Mouse (Mus musculus) megakaryocyte progenitor cell, adult 5-6 weeks (primary cell): ENCODE measurements around the gene Cnot6. TPM values are rescaled to one million over a fixed set of nuclear protein-coding genes. Genes with fewer than 3 reads are reported as not detected.

Experiments
- ATAC-seq: replicated peaks from 2 replicates; pipeline ENCODE4 v1.8.0; 2016; ENCODE audit warnings: mild to moderate bottlenecking, moderate TSS enrichment, inconsistent platforms; ENCODE audit not compliant: poor library complexity
- total RNA-seq, 2 experiments: library from RNA; stranded (forward) in 1 of 2; stranded (reverse) in 1 of 2; fragments of 157-497, 149-512 nt in 1 of 2; fragments of 200-1000 nt in 1 of 2; gene quantifications; 2 replicates each; pipeline versions ENCODE4 v1.2.3 to v1.2.4; 2015 to 2017

Cnot6 gene
- total RNA-seq, 2 experiments from 2014 or later: 52.2 to 89.8 TPM

- ATAC-seq: no peak
Observed at GRCm38 (mm10) chr11:49655501-49655900, 57.0 kb downstream of the Cnot6 start.

GRCm38 (mm10) chr11:49654651-49655050 lies 57.9 kb downstream of the Cnot6 start:
- no peak for ATAC-seq

GRCm38 (mm10) chr11:49653079-49653408 lies 59.5 kb downstream of the Cnot6 start:
- ATAC-seq: peak; percentile 10; the same call in 1 of the 2 replicates

- ATAC-seq: peak; percentile 75
Observed at GRCm38 (mm10) chr11:49652401-49653078, 60.0 kb downstream of the Cnot6 start.

- peak; percentile 40; the same call in 1 of the 2 replicates for ATAC-seq
Observed at GRCm38 (mm10) chr11:49651762-49652322, 60.7 kb downstream of the Cnot6 start.

GRCm38 (mm10) chr11:49650994-49651761 lies 61.3 kb downstream of the Cnot6 start:
- peak; percentile 81 for ATAC-seq

GRCm38 (mm10) chr11:49650113-49650993 lies 62.2 kb downstream of the Cnot6 start:
- ATAC-seq: peak; percentile 30; the same call in 1 of the 2 replicates

- no peak for ATAC-seq
Observed at GRCm38 (mm10) chr11:49645677-49646076, 66.8 kb downstream of the Cnot6 start.

- ATAC-seq: peak; percentile 58; the same call in 1 of the 2 replicates
Observed at GRCm38 (mm10) chr11:49636449-49636848, 76.1 kb downstream of the Cnot6 start.

GRCm38 (mm10) chr11:49635671-49636070 lies 76.9 kb downstream of the Cnot6 start:
- no peak for ATAC-seq

- no peak for ATAC-seq
Observed at GRCm38 (mm10) chr11:49634101-49634500, 78.4 kb downstream of the Cnot6 start.

- ATAC-seq: no peak
Observed at GRCm38 (mm10) chr11:49632256-49632655, 80.3 kb downstream of the Cnot6 start.

GRCm38 (mm10) chr11:49631154-49631553 lies 81.4 kb downstream of the Cnot6 start:
- peak; percentile 70 for ATAC-seq

- ATAC-seq: no peak
Observed at GRCm38 (mm10) chr11:49626748-49627147, 85.8 kb downstream of the Cnot6 start.

GRCm38 (mm10) chr11:49625863-49626262 lies 86.7 kb downstream of the Cnot6 start:
- ATAC-seq: no peak

GRCm38 (mm10) chr11:49624156-49624555 lies 88.4 kb downstream of the Cnot6 start:
- no peak for ATAC-seq

GRCm38 (mm10) chr11:49621953-49622352 lies 90.6 kb downstream of the Cnot6 start:
- no peak for ATAC-seq
